In genomic region chr6:29318879-29319278, GRCm38 (mm10) we compare ENCODE assay signal across 9 mouse cellular contexts. TPM values are rescaled to one million over a fixed set of nuclear protein-coding genes. Genes with fewer than 3 reads are reported as not detected.
A peak's percentile ranks its signal among the peaks of the same experiment; 100 is the strongest.
DNase-seq lines count a peak whose midpoint lies in the region; ATAC-seq and TF ChIP-seq lines count a peak whose summit lies in the region.
"Had no signal": no experiment of that assay in that cellular context is flagged by ENCODE, and none has a peak within 500 bp of the region (broad histone marks: within the 10 kb centered on the region; RNA-seq: fewer than 3 reads in every experiment).

Gene Fam71f1 (plus strand): TSS chr6:29319140.

- no peak within 1 kb of the TSS for H3K4me2 ChIP-seq in limb, embryonic 14.5 days (replicated peaks; ENCODE audit: low read depth, low read length, severe bottlenecking)
- no peak within 1 kb of the TSS for H3K4me2 ChIP-seq in intestine, embryonic 16.5 days (ENCODE audit: low read depth, low read length)
- no peak within 1 kb of the TSS for H3K4me2 ChIP-seq in neural tube, embryonic 11.5 days (ENCODE audit: low read depth)
- H3K4me2 ChIP-seq: lung, embryonic 15.5 days had no signal

- H3K36me3 ChIP-seq in limb, embryonic 14.5 days (ENCODE audit: control insufficient read depth, insufficient read depth, low read length): no peaks in the 10 kb centered on the region
- no peaks in the 10 kb centered on the region for H3K36me3 ChIP-seq in limb, embryonic 10.5 days
- H3K36me3 ChIP-seq in intestine, embryonic 16.5 days (ENCODE audit: control insufficient read depth, insufficient read depth, low read length): no peaks in the 10 kb centered on the region
- H3K36me3 ChIP-seq in neural tube, embryonic 11.5 days (ENCODE audit: control insufficient read depth, insufficient read depth, low read length): no peaks in the 10 kb centered on the region
- H3K36me3 ChIP-seq: lung, embryonic 15.5 days had no signal

- H3K27me3 ChIP-seq in limb, embryonic 14.5 days (ENCODE audit: control insufficient read depth, insufficient read depth, low read length): no peaks in the 10 kb centered on the region
- H3K27me3 ChIP-seq in limb, embryonic 10.5 days (ENCODE audit: low read depth, poor library complexity, severe bottlenecking): no peaks in the 10 kb centered on the region
- H3K27me3 ChIP-seq in intestine, embryonic 16.5 days (replicated peaks; ENCODE audit: control insufficient read depth, insufficient read depth, low read length): no peaks in the 10 kb centered on the region
- no peaks in the 10 kb centered on the region for H3K27me3 ChIP-seq in neural tube, embryonic 11.5 days (ENCODE audit: control insufficient read depth, insufficient read depth, low read length)
- H3K27me3 ChIP-seq: lung, embryonic 15.5 days had no signal

- no peaks in the 10 kb centered on the region for H3K9me3 ChIP-seq in limb, embryonic 14.5 days (ENCODE audit: control insufficient read depth, low read length)
- H3K9me3 ChIP-seq in limb, embryonic 10.5 days (replicated peaks): no peaks in the 10 kb centered on the region
- no peaks in the 10 kb centered on the region for H3K9me3 ChIP-seq in intestine, embryonic 16.5 days (ENCODE audit: control insufficient read depth, low read length)
- no peaks in the 10 kb centered on the region for H3K9me3 ChIP-seq in neural tube, embryonic 11.5 days (ENCODE audit: control insufficient read depth, low read length)
- H3K9me3 ChIP-seq: lung, embryonic 15.5 days had no signal

- H3K4me1 ChIP-seq in limb, embryonic 14.5 days (ENCODE audit: control insufficient read depth, insufficient read depth, low read length): no peaks in the 10 kb centered on the region
- no peaks in the 10 kb centered on the region for H3K4me1 ChIP-seq in limb, embryonic 10.5 days
- H3K4me1 ChIP-seq in intestine, embryonic 16.5 days (ENCODE audit: control insufficient read depth, insufficient read depth, low read length): no peaks in the 10 kb centered on the region
- H3K4me1 ChIP-seq in neural tube, embryonic 11.5 days (ENCODE audit: control insufficient read depth, insufficient read depth, low read length): no peaks in the 10 kb centered on the region
- H3K4me1 ChIP-seq: lung, embryonic 15.5 days had no signal

- no peak for TF ChIP-seq POLR2A in limb, embryonic 14.5 days (IDR thresholded peaks at IDR 0.05; ENCODE audit: borderline replicate concordance, extremely low read depth, insufficient read depth, insufficient read length)

- no peak within 1 kb of the TSS for H3K27ac ChIP-seq in limb, embryonic 14.5 days (replicated peaks; ENCODE audit: low read depth, low read length)
- no peak within 1 kb of the TSS for H3K27ac ChIP-seq in limb, embryonic 10.5 days
- H3K27ac ChIP-seq in intestine, embryonic 16.5 days (ENCODE audit: low read length): no peak within 1 kb of the TSS
- no peak within 1 kb of the TSS for H3K27ac ChIP-seq in neural tube, embryonic 11.5 days (ENCODE audit: low read depth, low read length)
- H3K27ac ChIP-seq: lung, embryonic 15.5 days had no signal

- DNase-seq in limb, embryonic 14.5 days (ENCODE audit: low spot score): peak; percentile 28
- DNase-seq in limb, embryonic 10.5 days (ENCODE audit: low spot score): no peak
- DNase-seq in brain, adult 2 months (ENCODE audit: low read depth, low spot score): peak; percentile 24
- peak; percentile 16 for DNase-seq in neural tube, embryonic 11.5 days (ENCODE audit: low spot score)
- DNase-seq in T-cell, adult 2 months (ENCODE audit: low spot score): no peak
- no peak for DNase-seq in frontal cortex, adult 2 months (ENCODE audit: extremely low spot score in 1 of 2, low spot score in 1 of 2)
- no peak for DNase-seq in natural killer cell, adult 2 months (ENCODE audit: low spot score in 2 of 2)

- no peak for ATAC-seq in limb, embryonic 14.5 days (ENCODE audit: low FRiP score, low read depth)
- ATAC-seq in intestine, embryonic 16.5 days: peak; percentile 70; the same call in 1 of the 2 replicates
- ATAC-seq in neural tube, embryonic 11.5 days (ENCODE audit: insufficient read depth, low FRiP score, low TSS enrichment): no peak

- H3K9ac ChIP-seq in limb, embryonic 14.5 days (ENCODE audit: low read depth, low read length, severe bottlenecking): no peak within 1 kb of the TSS
- no peak within 1 kb of the TSS for H3K9ac ChIP-seq in intestine, embryonic 16.5 days (ENCODE audit: low read depth, low read length)
- no peak within 1 kb of the TSS for H3K9ac ChIP-seq in neural tube, embryonic 11.5 days (ENCODE audit: low read length)
- H3K9ac ChIP-seq: lung, embryonic 15.5 days had no signal

- no peak within 1 kb of the TSS for H3K4me3 ChIP-seq in limb, embryonic 14.5 days (replicated peaks; ENCODE audit: low read length)
- H3K4me3 ChIP-seq in limb, embryonic 10.5 days: no peak within 1 kb of the TSS
- no peak within 1 kb of the TSS for H3K4me3 ChIP-seq in intestine, embryonic 16.5 days (ENCODE audit: low read length)
- no peak within 1 kb of the TSS for H3K4me3 ChIP-seq in neural tube, embryonic 11.5 days (ENCODE audit: low read depth, low read length)
- H3K4me3 ChIP-seq: lung, embryonic 15.5 days had no signal

- 54% methylated on average over 4 of the region's 5 CpGs for WGBS in limb, embryonic 14.5 days
- WGBS in limb, embryonic 10.5 days: 66% methylated on average over 5 of the region's 5 CpGs
- 50% methylated on average over 5 of the region's 5 CpGs for WGBS in intestine, embryonic 16.5 days
- 64% methylated on average over 5 of the region's 5 CpGs for WGBS in neural tube, embryonic 11.5 days

RNA-seq across cellular contexts. Expression of gene Fam71f1, which starts in this region (rescaled TPM):
- polyA plus RNA-seq in limb, embryonic 14.5 days (2012; rRNA removed): 0.10 and 0.27 TPM in 2 replicates
- 0.23 TPM in 1 of 2 replicates, not detected in the other for polyA plus RNA-seq in limb, embryonic 14.5 days (2014; fragmentation: Nextera tagmentation; extraction: Ambion mirVana)
- 0.09 TPM in 1 of 2 replicates, not detected in the other for polyA plus RNA-seq in limb, embryonic 10.5 days (2016; fragmentation: Nextera tagmentation; extraction: Ambion mirVana)
- polyA plus RNA-seq in intestine, embryonic 16.5 days (2015; fragmentation: Nextera tagmentation; extraction: Ambion mirVana): not detected in 2 replicates
- polyA plus RNA-seq in neural tube, embryonic 11.5 days (2014; fragmentation: Nextera tagmentation; extraction: Ambion mirVana): 0.32 TPM in 1 of 2 replicates, not detected in the other
- polyA plus RNA-seq in frontal cortex, adult 2 months (2012; rRNA removed): 0.06 TPM in 1 of 2 replicates, not detected in the other
- polyA plus RNA-seq: lung, embryonic 15.5 days had no signal

Comparison
In these comparisons a context has a peak if more than half of its experiments do, and no peak if none do; other contexts are left out.
1. Peak in DNase-seq in limb, embryonic 14.5 days; RNA of the gene not detected or under 1 TPM.
2. Peak in ATAC-seq in intestine, embryonic 16.5 days; RNA of the gene not detected or under 1 TPM.
3. Peak in DNase-seq in neural tube, embryonic 11.5 days; RNA of the gene not detected or under 1 TPM.